In genomic region chr5:6769357-6769892, GRCm38 (mm10) we compare ENCODE assay signal across 11 mouse cellular contexts.
"Had no signal": no experiment of that assay in that cellular context is flagged by ENCODE, and none has a peak within 500 bp of the region (broad histone marks: within the 10 kb centered on the region; RNA-seq: fewer than 3 reads in every experiment).

No protein-coding gene starts in this region.

- H3K27ac ChIP-seq: intestine, embryonic 15.5 days; limb, embryonic 12.5 days; liver, embryonic 14.5 days; midbrain, embryonic 15.5 days had no signal

- H3K4me2 ChIP-seq: intestine, embryonic 15.5 days; limb, embryonic 12.5 days; midbrain, embryonic 15.5 days had no signal

- H3K9me3 ChIP-seq: intestine, embryonic 15.5 days; limb, embryonic 12.5 days; midbrain, embryonic 15.5 days had no signal

- H3K27me3 ChIP-seq: intestine, embryonic 15.5 days; limb, embryonic 12.5 days; midbrain, embryonic 15.5 days had no signal

- H3K4me3 ChIP-seq: intestine, embryonic 15.5 days; limb, embryonic 12.5 days; midbrain, embryonic 15.5 days had no signal

- DNase-seq: kidney, adult 18-20 months; kidney, postnatal 25 days; layer of hippocampus, postnatal 36 days; lung, adult 18-20 months; right cerebral cortex, adult 18-20 months; right cerebral cortex, postnatal 25 days; thymus, postnatal 4 days had no signal

- H3K9ac ChIP-seq: intestine, embryonic 15.5 days; limb, embryonic 12.5 days; liver, embryonic 14.5 days; midbrain, embryonic 15.5 days had no signal

- H3K4me1 ChIP-seq: intestine, embryonic 15.5 days; limb, embryonic 12.5 days; midbrain, embryonic 15.5 days had no signal

- H3K36me3 ChIP-seq: intestine, embryonic 15.5 days; limb, embryonic 12.5 days; midbrain, embryonic 15.5 days had no signal

- ATAC-seq: intestine, embryonic 15.5 days; midbrain, embryonic 15.5 days had no signal
